Mouse (Mus musculus) intestine, postnatal 0 days (tissue): ENCODE results near the gene Dao. TPM values are rescaled to one million over a fixed set of nuclear protein-coding genes. Genes with fewer than 3 reads are reported as not detected.
A peak's percentile ranks its signal among the peaks of the same experiment; 100 is the strongest.

Source experiments
- ATAC-seq: fragments of 200-750 bp; cut with Nextera tagmentation; 2 replicates; pipeline ENCODE4 v1.8.0; 2017; ENCODE audit warnings: mild to moderate bottlenecking, moderate TSS enrichment, moderate library complexity
- H3K27ac ChIP-seq: fragments of 300-500 bp; sonication (generic); 2 replicates; pipeline ENCODE4 v1.5.1; 2014; ENCODE audit warnings: mild to moderate bottlenecking, low read depth, low read length, moderate library complexity
- H3K27me3 ChIP-seq: fragments of 300-500 bp; sonication (generic); replicated peaks from 2 replicates; pipeline ENCODE4 v1.6.1; 2014; ENCODE audit warnings: low read length, mixed read lengths; ENCODE audit not compliant: control insufficient read depth, insufficient read depth
- H3K36me3 ChIP-seq: fragments of 300-500 bp; sonication (generic); 2 replicates; pipeline ENCODE4 v1.6.1; 2014; ENCODE audit warnings: mild to moderate bottlenecking, moderate library complexity; ENCODE audit not compliant: control insufficient read depth, insufficient read depth
- H3K4me1 ChIP-seq: fragments of 300-500 bp; sonication (generic); replicated peaks from 2 replicates; pipeline ENCODE4 v1.6.1; 2014; ENCODE audit warnings: antibody characterized with exemption, low read length, mixed read lengths; ENCODE audit not compliant: control insufficient read depth, insufficient read depth
- H3K4me2 ChIP-seq: fragments of 300-500 bp; sonication (generic); replicated peaks from 2 replicates; pipeline ENCODE4 v1.6.1; 2014; ENCODE audit warnings: low read depth, mild to moderate bottlenecking, moderate library complexity
- H3K4me3 ChIP-seq: fragments of 300-500 bp; sonication (generic); 2 replicates; pipeline ENCODE4 v1.5.1; 2014; ENCODE audit warnings: low read depth, low read length
- H3K9ac ChIP-seq: fragments of 300-500 bp; sonication (generic); 2 replicates; pipeline ENCODE4 v1.6.1; 2014; ENCODE audit warnings: mild to moderate bottlenecking, low read depth, low read length
- H3K9me3 ChIP-seq: fragments of 300-500 bp; sonication (generic); 2 replicates; pipeline ENCODE4 v1.6.1; 2016; ENCODE audit warnings: mixed run types; ENCODE audit not compliant: control insufficient read depth
- CTCF ChIP-seq: sonication (generic); IDR thresholded peaks from 2 replicates; pipeline ENCODE4 v1.5.1; 2016; ENCODE audit warnings: low read depth, mild to moderate bottlenecking, control low read depth, antibody characterized with exemption, moderate library complexity
- WGBS: fragments of 180-500 bp; shearing (Covaris S2); extraction: QIAGEN DNeasy Blood & Tissue Kit; methylation state at CpG from one replicate; pipeline ENCODE4 v1.1.7; 2014; 5-methylcytosine and 5-hydroxymethylcytosine counted together
- polyA plus RNA-seq: library from polyadenylated mRNA; unstranded; fragments of >200 nt; fragmentation: Nextera tagmentation; extraction: Ambion mirVana; gene quantifications from 2 replicates; pipeline ENCODE4 v1.2.1, GENCODE M21; 2015

Gene Dao
- polyA plus RNA-seq, 1 experiment from 2014 or later, result 18.2 TPM

DNA sequence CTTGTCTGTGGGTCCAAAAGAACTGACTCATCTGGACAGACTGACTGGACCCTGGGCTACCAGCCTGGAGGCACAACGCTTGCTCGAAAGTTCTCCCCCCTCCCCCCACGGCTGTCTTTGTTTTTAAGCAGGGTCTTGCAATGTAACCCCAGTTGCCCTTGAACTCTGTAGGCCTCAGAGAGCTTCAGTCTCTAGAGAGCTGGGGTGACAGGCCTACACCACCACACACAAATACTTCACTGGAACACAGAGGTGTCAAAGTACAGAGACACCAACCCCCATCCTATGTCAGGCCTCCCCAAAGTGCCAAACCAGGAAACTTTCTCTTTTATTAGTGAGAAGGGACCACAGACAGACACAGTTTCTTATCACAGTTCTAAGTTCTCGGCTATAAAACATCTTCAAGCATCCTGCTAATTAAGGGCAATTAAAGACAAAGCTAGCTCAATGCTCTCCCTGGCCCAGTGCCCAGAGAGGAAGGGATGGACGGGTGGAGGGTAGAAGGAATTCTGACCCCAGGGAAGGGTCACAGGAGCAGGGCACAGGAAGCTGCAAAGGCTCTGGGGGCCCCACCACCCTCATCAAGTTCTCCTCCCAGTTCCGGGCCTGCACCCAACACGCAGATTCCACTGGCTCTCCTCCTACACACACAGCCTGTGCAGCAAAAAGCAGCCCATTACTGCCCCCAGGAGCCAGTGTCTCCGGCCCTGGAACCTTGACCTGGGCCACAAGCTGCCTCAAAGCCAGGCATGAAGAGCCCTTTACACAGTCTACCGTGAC lies 17.1 kb upstream of the Dao start:
- WGBS, result 29% methylated on average over 9 of the region's 9 CpGs
- Histone ChIP-seq H3K4me3 (no peak overlapping the region), H3K27ac (peak overlapping the region; percentile 15; the same call in 1 of the 2 replicates), H3K9ac (no peak overlapping the region), H3K4me2 (peak overlapping the region; percentile 21; the same call in 1 of the 2 replicates), H3K9me3 (no peaks in the 10 kb centered on the region), H3K27me3 (no peaks in the 10 kb centered on the region), H3K4me1 (peaks cover 10% of the 10 kb centered on the region), H3K36me3 (peaks cover 14% of the 10 kb centered on the region; the same call in 1 of the 2 replicates)
- peak; percentile 75 for ATAC-seq
- peak; percentile 41 for TF ChIP-seq CTCF

GRCm38 (mm10) chr5:113989437-113990024 lies 14.0 kb upstream of the Dao start:
- no peak overlapping the region for H3K4me3 ChIP-seq
- H3K27me3 ChIP-seq, result no peaks in the 10 kb centered on the region
- H3K36me3 ChIP-seq, result 0 out of 2 replicates have a peak, but pooled peaks cover 4% of the 10 kb centered on the region
- 74% methylated on average over 20 of the region's 20 CpGs for WGBS
- H3K9ac ChIP-seq, result no peak overlapping the region
- ATAC-seq, result no peak
- H3K4me1 ChIP-seq, result peaks cover 9% of the 10 kb centered on the region
- no peak for TF ChIP-seq CTCF
- H3K4me2 ChIP-seq, result no peak overlapping the region
- H3K9me3 ChIP-seq, result no peaks in the 10 kb centered on the region
- no peak overlapping the region for H3K27ac ChIP-seq

GRCm38 (mm10) chr5:113990593-113990992 lies 12.9 kb upstream of the Dao start:
- WGBS, result 92% methylated on average over 5 of the region's 5 CpGs
- H3K9me3 ChIP-seq, result no peaks in the 10 kb centered on the region
- H3K27ac ChIP-seq, result no peak overlapping the region
- 0 out of 2 replicates have a peak overlapping the region, but pooled peaks have one; percentile 17 for H3K9ac ChIP-seq
- H3K27me3 ChIP-seq, result no peaks in the 10 kb centered on the region
- ATAC-seq, result no peak
- no peak overlapping the region for H3K4me3 ChIP-seq
- H3K4me2 ChIP-seq, result no peak overlapping the region
- no peak for TF ChIP-seq CTCF
- peaks cover 9% of the 10 kb centered on the region for H3K4me1 ChIP-seq
- H3K36me3 ChIP-seq, result 0 out of 2 replicates have a peak, but pooled peaks cover 4% of the 10 kb centered on the region

DNA sequence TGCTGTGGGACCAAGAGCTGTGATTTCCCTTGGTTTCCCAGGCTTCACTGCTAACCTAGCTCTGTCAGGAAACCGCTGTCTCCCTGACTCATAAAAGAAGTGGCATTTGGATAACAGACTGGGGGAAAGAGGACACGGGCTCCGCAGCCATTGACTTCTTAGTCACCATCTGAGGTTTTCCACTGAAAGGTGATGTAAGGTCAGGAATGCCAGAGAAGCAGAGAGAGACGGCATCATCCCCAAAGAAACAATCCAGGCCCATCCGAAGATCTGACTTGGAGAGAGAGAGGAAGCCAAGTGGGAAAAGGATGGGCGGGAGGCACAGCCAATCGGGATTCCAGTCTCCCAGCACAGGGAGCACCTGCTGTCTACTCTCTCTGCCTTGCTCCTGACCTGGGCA lies 12.4 kb upstream of the Dao start:
- WGBS, result 73% methylated on average over 7 of the region's 7 CpGs
- no peaks in the 10 kb centered on the region for H3K27me3 ChIP-seq
- TF ChIP-seq CTCF, result no peak
- H3K4me3 ChIP-seq, result no peak overlapping the region
- H3K4me1 ChIP-seq, result peaks cover 6% of the 10 kb centered on the region
- H3K4me2 ChIP-seq, result no peak overlapping the region
- no peak for ATAC-seq
- 0 out of 2 replicates have a peak, but pooled peaks cover 4% of the 10 kb centered on the region for H3K36me3 ChIP-seq
- H3K9ac ChIP-seq, result no peak overlapping the region
- H3K27ac ChIP-seq, result no peak overlapping the region
- no peaks in the 10 kb centered on the region for H3K9me3 ChIP-seq

GRCm38 (mm10) chr5:113992339-113992831 lies 11.1 kb upstream of the Dao start:
- H3K27me3 ChIP-seq, result no peaks in the 10 kb centered on the region
- H3K36me3 ChIP-seq, result 0 out of 2 replicates have a peak, but pooled peaks cover 4% of the 10 kb centered on the region
- H3K4me1 ChIP-seq, result no peaks in the 10 kb centered on the region
- no peaks in the 10 kb centered on the region for H3K9me3 ChIP-seq
- no peak for TF ChIP-seq CTCF
- H3K4me3 ChIP-seq, result peak overlapping the region; percentile 76
- no peak for ATAC-seq
- H3K9ac ChIP-seq, result no peak overlapping the region
- peak overlapping the region; percentile 88 for H3K27ac ChIP-seq
- H3K4me2 ChIP-seq, result peak overlapping the region; percentile 91
- WGBS, result 7% methylated on average over 12 of the region's 12 CpGs

GRCm38 (mm10) chr5:113993031-113993486 lies 10.4 kb upstream of the Dao start:
- ATAC-seq, result peak; percentile 51
- no peaks in the 10 kb centered on the region for H3K9me3 ChIP-seq
- 0 out of 2 replicates have a peak, but pooled peaks cover 4% of the 10 kb centered on the region for H3K36me3 ChIP-seq
- no peak for TF ChIP-seq CTCF
- H3K4me2 ChIP-seq, result peak overlapping the region; percentile 91
- H3K27me3 ChIP-seq, result no peaks in the 10 kb centered on the region
- peak overlapping the region; percentile 76 for H3K4me3 ChIP-seq
- H3K9ac ChIP-seq, result peak overlapping the region; percentile 81
- WGBS, result 2% methylated on average over 15 of the region's 22 CpGs
- H3K4me1 ChIP-seq, result no peaks in the 10 kb centered on the region
- peak overlapping the region; percentile 88 for H3K27ac ChIP-seq
